9 mouse cellular contexts compared by ENCODE assay signal in the genomic region with DNA sequence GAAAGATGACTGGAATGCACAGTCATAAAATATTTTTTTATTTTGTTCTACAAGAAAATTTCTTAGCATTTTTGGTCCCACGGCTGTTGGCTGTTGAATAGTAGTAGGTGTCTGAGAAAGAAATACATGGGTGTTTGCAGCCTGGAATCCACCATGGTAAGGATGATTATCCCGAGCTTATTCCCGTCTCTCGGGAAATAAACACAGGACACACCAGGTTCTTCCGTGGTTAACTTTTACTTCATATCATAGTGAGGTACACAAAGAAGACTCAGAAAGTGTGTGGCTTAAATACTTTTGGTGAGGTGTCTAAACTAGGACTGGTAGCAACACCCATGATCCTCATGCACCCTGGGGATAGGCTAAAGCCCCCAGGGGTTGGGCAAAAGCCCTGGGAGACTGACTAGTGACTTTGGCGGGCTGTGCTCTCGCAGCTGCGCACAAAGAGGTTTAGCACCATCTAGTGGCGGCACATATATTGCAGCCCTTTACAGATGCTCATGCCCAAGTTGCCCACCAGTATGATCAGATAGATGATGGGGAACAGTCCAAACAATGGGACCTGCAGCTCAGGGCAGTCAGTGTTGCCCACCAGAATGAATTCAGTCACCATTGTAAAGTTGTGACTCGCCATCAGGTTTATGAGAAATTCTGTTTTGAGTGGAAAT. TPM values are rescaled to one million over a fixed set of nuclear protein-coding genes. Genes with fewer than 3 reads are reported as not detected.
DNase-seq lines count a peak whose midpoint lies in the region; ATAC-seq and TF ChIP-seq lines count a peak whose summit lies in the region.
"Had no signal": no experiment of that assay in that cellular context is flagged by ENCODE, and none has a peak within 500 bp of the region (broad histone marks: within the 10 kb centered on the region; RNA-seq: fewer than 3 reads in every experiment).

No protein-coding gene starts in this region.

- WGBS in forebrain, embryonic 11.5 days: 43% methylated on average over 10 of the region's 10 CpGs
- WGBS in hindbrain, embryonic 11.5 days: 39% methylated on average over 10 of the region's 10 CpGs

- H3K9ac ChIP-seq in forebrain, embryonic 11.5 days (ENCODE audit: low read length): no peak overlapping the region
- H3K9ac ChIP-seq in hindbrain, embryonic 11.5 days (ENCODE audit: low read depth, low read length): no peak overlapping the region
- H3K9ac ChIP-seq: neural tube, embryonic 13.5 days had no signal

- no peaks in the 10 kb centered on the region for H3K27me3 ChIP-seq in E14TG2a.4 (ENCODE audit: insufficient read depth, low read length)
- H3K27me3 ChIP-seq in forebrain, embryonic 11.5 days (ENCODE audit: control insufficient read depth, insufficient read depth, low read length): no peaks in the 10 kb centered on the region
- H3K27me3 ChIP-seq in hindbrain, embryonic 11.5 days (ENCODE audit: control insufficient read depth, insufficient read depth, low read length): no peaks in the 10 kb centered on the region
- H3K27me3 ChIP-seq: neural tube, embryonic 13.5 days had no signal

- no peak overlapping the region for H3K27ac ChIP-seq in forebrain, embryonic 11.5 days (ENCODE audit: low read depth, low read length)
- H3K27ac ChIP-seq in hindbrain, embryonic 11.5 days (ENCODE audit: low read depth, low read length): no peak overlapping the region
- H3K27ac ChIP-seq: neural tube, embryonic 13.5 days had no signal

- H3K4me1 ChIP-seq in E14TG2a.4 (replicated peaks; ENCODE audit: low read depth, low read length): no peaks in the 10 kb centered on the region
- H3K4me1 ChIP-seq in forebrain, embryonic 11.5 days (replicated peaks; ENCODE audit: control insufficient read depth, insufficient read depth, low read length): no peaks in the 10 kb centered on the region
- no peaks in the 10 kb centered on the region for H3K4me1 ChIP-seq in hindbrain, embryonic 11.5 days (replicated peaks; ENCODE audit: control insufficient read depth, insufficient read depth, low read length)
- H3K4me1 ChIP-seq: neural tube, embryonic 13.5 days had no signal

- H3K36me3 ChIP-seq in E14TG2a.4 (ENCODE audit: insufficient read depth, low read length): no peaks in the 10 kb centered on the region
- no peaks in the 10 kb centered on the region for H3K36me3 ChIP-seq in forebrain, embryonic 11.5 days (ENCODE audit: control insufficient read depth, insufficient read depth, low read length)
- no peaks in the 10 kb centered on the region for H3K36me3 ChIP-seq in hindbrain, embryonic 11.5 days (ENCODE audit: control insufficient read depth, insufficient read depth, low read length)
- H3K36me3 ChIP-seq: neural tube, embryonic 13.5 days had no signal

- no peak overlapping the region for H3K4me3 ChIP-seq in E14TG2a.4 (replicated peaks; ENCODE audit: low read length)
- H3K4me3 ChIP-seq in forebrain, embryonic 11.5 days (ENCODE audit: low read depth, low read length): no peak overlapping the region
- H3K4me3 ChIP-seq in hindbrain, embryonic 11.5 days (ENCODE audit: low read depth, low read length): no peak overlapping the region
- H3K4me3 ChIP-seq: neural tube, embryonic 13.5 days had no signal

- no peak overlapping the region for H3K4me2 ChIP-seq in forebrain, embryonic 11.5 days (ENCODE audit: low read depth, low read length, severe bottlenecking)
- no peak overlapping the region for H3K4me2 ChIP-seq in hindbrain, embryonic 11.5 days (replicated peaks; ENCODE audit: low read depth, low read length)
- H3K4me2 ChIP-seq: neural tube, embryonic 13.5 days had no signal

- no peaks in the 10 kb centered on the region for H3K9me3 ChIP-seq in E14TG2a.4 (ENCODE audit: low read length)
- H3K9me3 ChIP-seq in forebrain, embryonic 11.5 days (ENCODE audit: control insufficient read depth, low read length): no peaks in the 10 kb centered on the region
- H3K9me3 ChIP-seq in hindbrain, embryonic 11.5 days (ENCODE audit: control insufficient read depth, low read length): no peaks in the 10 kb centered on the region
- H3K9me3 ChIP-seq: neural tube, embryonic 13.5 days had no signal

- peak; percentile 66 for TF ChIP-seq CTCF in E14TG2a.4 (conservative IDR thresholded peaks at IDR 0.05; ENCODE audit: low read length)

- peak; percentile 80 for ATAC-seq in forebrain, embryonic 11.5 days (replicated peaks; ENCODE audit: low FRiP score)
- ATAC-seq in hindbrain, embryonic 11.5 days (ENCODE audit: low FRiP score): peak; percentile 86

- peak; percentile 41 for DNase-seq in adrenal gland, postnatal 25 days
- peak; percentile 70 for DNase-seq in forebrain, embryonic 11.5 days (ENCODE audit: low spot score)
- DNase-seq in hindbrain, embryonic 11.5 days (ENCODE audit: low spot score): peak; percentile 74
- peak; percentile 51 to 71 for DNase-seq in layer of hippocampus, postnatal 10 days (ENCODE audit: low spot score in 2 of 2)
- DNase-seq in lung, postnatal 14 days: peak; percentile 22
- DNase-seq in right cerebral cortex, adult 2 months (ENCODE audit: low spot score in 2 of 2): peak; percentile 71 to 72
- DNase-seq in MN1 (ENCODE audit: low spot score): no peak

RNA-seq across cellular contexts. Expression of gene Olfr1066, which starts 8.5 kb away (rescaled TPM):
- total RNA-seq in adrenal gland, postnatal 25 days (2021): not detected in 2 replicates
- not detected in 2 replicates for polyA plus RNA-seq in forebrain, embryonic 11.5 days (2014; fragmentation: Nextera tagmentation; extraction: Ambion mirVana)
- polyA plus RNA-seq in hindbrain, embryonic 11.5 days (2014; fragmentation: Nextera tagmentation; extraction: Ambion mirVana): not detected in 2 replicates
- not detected for total RNA-seq in layer of hippocampus, postnatal 10 days (2021)
- polyA plus RNA-seq: neural tube, embryonic 13.5 days had no signal

RNA-seq across cellular contexts. Expression of gene Olfr1065, which starts 14.2 kb away (rescaled TPM):
- not detected in 2 replicates for total RNA-seq in adrenal gland, postnatal 25 days (2021)
- not detected in 2 replicates for polyA plus RNA-seq in forebrain, embryonic 11.5 days (2014; fragmentation: Nextera tagmentation; extraction: Ambion mirVana)
- not detected in 2 replicates for polyA plus RNA-seq in hindbrain, embryonic 11.5 days (2014; fragmentation: Nextera tagmentation; extraction: Ambion mirVana)
- not detected for total RNA-seq in layer of hippocampus, postnatal 10 days (2021)
- polyA plus RNA-seq: neural tube, embryonic 13.5 days had no signal

RNA-seq across cellular contexts. Expression of gene Olfr228, which starts 22.6 kb away (rescaled TPM):
- not detected in 2 replicates for total RNA-seq in adrenal gland, postnatal 25 days (2021)
- not detected in 2 replicates for polyA plus RNA-seq in forebrain, embryonic 11.5 days (2014; fragmentation: Nextera tagmentation; extraction: Ambion mirVana)
- polyA plus RNA-seq in hindbrain, embryonic 11.5 days (2014; fragmentation: Nextera tagmentation; extraction: Ambion mirVana): not detected in 2 replicates
- total RNA-seq in layer of hippocampus, postnatal 10 days (2021): not detected
- polyA plus RNA-seq: neural tube, embryonic 13.5 days had no signal

RNA-seq across cellular contexts. Expression of gene Olfr1062, which starts 38.0 kb away (rescaled TPM):
- not detected in 2 replicates for total RNA-seq in adrenal gland, postnatal 25 days (2021)
- polyA plus RNA-seq in forebrain, embryonic 11.5 days (2014; fragmentation: Nextera tagmentation; extraction: Ambion mirVana): not detected in 2 replicates
- polyA plus RNA-seq in hindbrain, embryonic 11.5 days (2014; fragmentation: Nextera tagmentation; extraction: Ambion mirVana): not detected in 2 replicates
- total RNA-seq in layer of hippocampus, postnatal 10 days (2021): not detected
- polyA plus RNA-seq: neural tube, embryonic 13.5 days had no signal

RNA-seq across cellular contexts. Expression of gene Olfr1076, which starts 43.7 kb away (rescaled TPM):
- not detected in 2 replicates for total RNA-seq in adrenal gland, postnatal 25 days (2021)
- polyA plus RNA-seq in forebrain, embryonic 11.5 days (2014; fragmentation: Nextera tagmentation; extraction: Ambion mirVana): not detected in 2 replicates
- polyA plus RNA-seq in hindbrain, embryonic 11.5 days (2014; fragmentation: Nextera tagmentation; extraction: Ambion mirVana): not detected in 2 replicates
- total RNA-seq in layer of hippocampus, postnatal 10 days (2021): not detected
- polyA plus RNA-seq: neural tube, embryonic 13.5 days had no signal
